Mouse (Mus musculus) kidney, adult 11 months (tissue): ENCODE results near the gene Ttc7b.

ENCODE experiments used
- DNase-seq: peaks from one replicate; pipeline ENCODE4 v3.0.0; 2022

The Ttc7b gene

GRCm38 (mm10) chr12:100520077-100520793 lies 391 bp downstream of the Ttc7b start:
- peak; percentile 55 for DNase-seq

DNA sequence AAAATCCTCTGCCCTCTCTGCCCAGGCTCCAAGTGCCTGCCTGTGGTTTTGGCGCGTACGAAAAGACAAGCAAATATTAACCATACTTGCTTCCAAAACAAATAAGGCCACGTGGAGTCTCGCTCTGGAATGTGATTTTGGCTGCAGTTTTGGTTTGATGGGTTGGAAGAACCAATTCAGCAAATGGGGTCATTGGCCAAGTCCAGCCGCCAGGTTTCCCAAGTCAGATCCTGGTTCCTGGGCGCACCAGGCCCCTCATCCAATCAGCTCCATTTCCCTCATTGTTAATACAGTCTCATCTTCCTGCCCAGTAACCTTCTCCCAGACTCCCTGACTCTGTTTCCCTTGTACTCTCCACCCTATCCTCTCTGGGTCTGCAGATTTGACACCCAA lies 946 bp downstream of the Ttc7b start:
- DNase-seq = peak; percentile 88

DNA sequence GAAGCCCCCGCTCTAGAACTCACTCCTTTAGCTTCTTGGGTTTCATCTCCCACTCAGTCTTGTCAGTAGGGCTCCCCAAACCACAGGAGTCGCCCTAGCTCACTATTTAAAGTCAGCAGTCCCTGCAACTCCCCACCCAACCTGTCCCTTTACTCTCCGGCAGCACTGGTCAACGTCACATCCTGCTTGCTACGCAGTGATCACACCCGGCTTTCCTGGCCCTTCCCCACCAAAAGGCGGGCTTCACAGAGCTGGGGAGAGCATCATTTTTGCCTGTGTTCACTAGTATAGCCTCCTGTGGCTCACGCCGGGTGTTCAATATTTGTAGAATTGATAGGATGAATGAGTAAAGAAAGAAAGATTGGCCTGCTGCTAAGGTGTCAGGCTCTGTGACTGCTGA lies 3.3 kb downstream of the Ttc7b start:
- no peak for DNase-seq

DNA sequence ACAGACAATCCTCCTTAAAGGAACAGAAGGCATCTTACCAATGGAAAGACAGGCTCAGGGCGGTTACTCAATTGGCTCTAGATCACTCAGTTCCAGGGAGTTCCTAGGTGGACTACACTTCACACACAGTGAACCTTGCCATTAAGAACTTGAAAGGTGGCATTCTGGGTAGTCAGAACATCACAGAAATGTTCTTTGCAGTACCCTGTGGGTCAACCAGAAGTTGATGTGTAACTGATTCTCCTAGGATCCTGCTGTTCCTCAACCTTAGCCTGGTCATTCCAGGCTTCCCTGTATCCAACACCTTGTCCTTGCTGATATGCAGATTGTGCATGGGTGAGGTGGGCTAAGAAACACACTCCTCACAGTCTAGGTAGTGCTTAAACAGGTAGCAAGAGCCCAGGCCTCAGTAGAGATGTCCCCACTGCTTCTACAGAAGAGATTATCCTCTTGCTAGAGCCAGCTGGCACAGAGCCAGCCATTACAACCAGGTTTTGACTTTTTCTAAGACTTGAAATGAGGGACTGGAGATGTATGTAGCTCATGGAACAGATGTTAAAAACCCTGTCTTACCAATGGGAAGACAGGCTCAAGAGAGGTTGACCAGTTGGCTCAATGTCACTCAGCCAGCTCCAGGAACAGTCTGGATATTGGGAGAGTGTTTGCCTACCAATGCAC lies 4.3 kb downstream of the Ttc7b start:
- peak; percentile 68 for DNase-seq

GRCm38 (mm10) chr12:100515493-100515892 lies 5.1 kb downstream of the Ttc7b start:
- DNase-seq = no peak

- no peak for DNase-seq
Measured at GRCm38 (mm10) chr12:100514611-100515010, 6.0 kb downstream of the Ttc7b start.

- no peak for DNase-seq
Measured at GRCm38 (mm10) chr12:100513131-100513530, 7.5 kb downstream of the Ttc7b start.

- no peak for DNase-seq
Measured at GRCm38 (mm10) chr12:100512641-100513040, 8.0 kb downstream of the Ttc7b start.

DNA sequence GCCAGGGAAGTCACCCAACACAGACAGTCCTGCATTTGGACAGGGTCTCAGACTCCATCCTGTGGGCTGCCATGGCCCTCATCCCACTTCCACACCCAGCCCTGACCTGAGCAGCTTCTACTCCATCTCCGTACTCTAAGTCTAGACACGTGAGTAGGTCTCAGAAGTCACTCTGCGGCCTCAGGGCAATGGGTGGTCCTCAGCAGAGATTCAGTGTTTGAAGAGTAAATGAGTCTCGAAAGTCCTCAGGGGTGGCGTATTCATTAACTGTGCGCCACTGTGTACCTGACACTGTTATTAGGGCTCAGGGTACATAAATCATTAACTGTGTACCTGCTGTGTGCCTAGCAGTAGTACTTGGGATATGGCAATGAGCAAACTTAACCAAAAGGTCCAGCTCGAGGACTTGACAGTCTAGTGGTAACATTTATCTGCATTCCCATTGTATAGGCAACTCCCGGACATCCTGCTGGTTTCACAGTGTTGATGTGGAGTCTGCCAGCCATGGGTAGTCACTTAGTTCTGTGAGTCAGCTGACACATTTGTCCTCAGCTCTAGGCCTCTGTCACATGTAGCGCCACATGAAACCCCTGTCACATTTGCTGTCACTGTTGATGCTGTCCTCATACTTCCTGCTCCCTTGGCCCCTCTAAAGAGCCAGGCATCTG lies 10.9 kb downstream of the Ttc7b start:
- no peak for DNase-seq

- no peak for DNase-seq
Measured at GRCm38 (mm10) chr12:100508668-100509067, 12.0 kb downstream of the Ttc7b start.

GRCm38 (mm10) chr12:100505484-100505883 lies 15.1 kb downstream of the Ttc7b start:
- DNase-seq = no peak

GRCm38 (mm10) chr12:100504585-100504984 lies 16.0 kb downstream of the Ttc7b start:
- DNase-seq = no peak

- DNase-seq = no peak
Measured at GRCm38 (mm10) chr12:100503659-100504058, 17.0 kb downstream of the Ttc7b start.

DNA sequence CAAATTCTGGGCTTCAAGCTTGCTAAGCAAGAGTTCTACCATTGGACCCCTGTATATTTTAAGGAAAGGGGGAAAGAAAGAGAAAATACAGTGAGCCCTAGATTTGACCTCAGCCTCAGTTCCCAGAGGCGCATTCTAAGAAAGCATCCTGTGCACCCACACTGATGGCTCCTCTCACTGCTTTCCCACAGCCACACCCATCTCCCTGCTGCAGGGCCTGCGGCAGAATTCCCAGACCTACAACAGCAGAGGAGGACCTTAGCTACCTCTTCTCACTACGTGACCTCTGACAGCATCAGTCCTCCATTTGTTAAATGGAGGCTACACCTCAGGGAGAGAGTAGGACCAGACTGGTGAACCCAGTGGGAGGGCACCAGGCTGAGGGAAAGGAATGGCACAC lies 18.1 kb downstream of the Ttc7b start:
- no peak for DNase-seq

DNA sequence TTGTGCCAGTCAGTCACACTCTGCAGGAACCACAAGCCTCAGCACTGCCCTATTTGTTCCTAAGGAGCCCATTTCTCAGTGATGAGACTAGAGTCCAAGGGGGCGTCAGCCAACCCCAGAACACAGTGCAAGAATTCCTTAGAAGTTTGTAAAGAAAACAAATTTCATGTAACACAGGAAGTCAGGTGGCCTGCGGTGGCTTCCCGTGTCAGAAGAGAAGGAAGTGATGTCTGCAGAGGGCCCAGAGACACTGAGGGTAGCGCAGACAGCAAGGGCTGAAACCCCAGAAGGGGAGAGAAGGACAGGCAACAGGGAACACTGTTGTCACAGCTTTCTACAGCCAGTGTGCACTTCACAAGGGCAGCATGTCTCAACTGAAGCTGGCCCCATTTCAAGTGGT lies 19.4 kb downstream of the Ttc7b start:
- no peak for DNase-seq

DNA sequence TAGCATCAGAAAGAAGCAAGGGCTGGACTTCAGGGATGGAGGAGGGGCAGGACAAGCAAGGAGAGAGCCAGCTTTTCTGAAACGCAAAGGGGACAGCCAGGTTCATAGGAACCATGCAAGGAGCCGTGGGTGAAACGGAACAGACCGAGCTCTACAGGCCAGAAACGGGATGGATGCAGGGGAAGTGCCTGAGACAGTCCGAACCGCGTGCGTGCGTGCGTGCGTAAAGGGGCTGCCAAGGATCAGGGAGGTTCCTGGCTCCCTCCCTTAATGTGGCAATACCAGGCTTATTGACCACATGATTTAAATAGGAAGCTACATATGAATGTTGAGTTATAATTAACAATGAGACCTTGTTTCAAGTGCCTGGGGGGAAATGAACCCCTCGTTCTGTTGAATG lies 21.2 kb downstream of the Ttc7b start:
- no peak for DNase-seq

DNA sequence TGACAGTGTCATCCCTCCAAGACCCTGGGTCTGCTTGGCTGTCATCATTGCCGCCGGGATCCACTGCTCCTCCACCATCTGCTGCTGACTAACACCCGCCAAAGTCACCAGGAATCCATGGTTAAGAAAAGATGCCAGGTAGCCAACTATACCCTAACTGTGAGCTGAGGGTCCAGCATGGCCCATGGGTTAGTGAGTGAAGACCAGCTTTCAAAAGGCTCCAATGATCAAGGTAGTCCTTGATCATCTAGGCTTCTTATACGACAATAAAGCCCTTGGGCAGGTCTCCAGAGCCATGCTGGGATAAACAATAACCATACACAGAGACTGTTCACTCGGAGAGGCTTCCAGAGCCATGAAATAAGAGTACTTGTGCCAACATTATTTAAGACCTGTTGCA lies 22.6 kb downstream of the Ttc7b start:
- DNase-seq = no peak

- no peak for DNase-seq
Measured at GRCm38 (mm10) chr12:100495083-100495482, 25.5 kb downstream of the Ttc7b start.

GRCm38 (mm10) chr12:100493211-100493610 lies 27.4 kb downstream of the Ttc7b start:
- DNase-seq = no peak

DNA sequence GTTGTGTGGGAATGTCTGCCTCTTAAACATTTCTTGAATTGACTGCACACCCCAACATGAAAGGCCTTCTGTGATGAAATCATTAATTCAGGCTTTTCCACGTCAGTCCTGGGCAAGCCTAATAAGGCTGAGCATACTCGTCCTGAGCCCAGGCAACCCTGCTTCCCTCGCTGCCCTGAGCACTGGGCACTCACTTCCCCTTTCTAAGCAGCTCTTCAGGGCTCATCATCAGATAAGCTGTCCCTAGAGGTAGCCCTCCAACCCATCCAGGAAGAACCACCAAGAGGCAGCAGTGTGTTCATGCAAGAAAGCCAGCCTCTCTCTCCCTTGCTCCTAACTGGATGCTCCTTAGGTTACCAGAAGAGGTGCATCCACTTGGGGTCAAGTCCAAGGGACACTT lies 27.9 kb downstream of the Ttc7b start:
- no peak for DNase-seq

GRCm38 (mm10) chr12:100491967-100492611 lies 28.5 kb downstream of the Ttc7b start:
- no peak for DNase-seq

GRCm38 (mm10) chr12:100489799-100490198 lies 30.8 kb downstream of the Ttc7b start:
- DNase-seq = no peak

DNA sequence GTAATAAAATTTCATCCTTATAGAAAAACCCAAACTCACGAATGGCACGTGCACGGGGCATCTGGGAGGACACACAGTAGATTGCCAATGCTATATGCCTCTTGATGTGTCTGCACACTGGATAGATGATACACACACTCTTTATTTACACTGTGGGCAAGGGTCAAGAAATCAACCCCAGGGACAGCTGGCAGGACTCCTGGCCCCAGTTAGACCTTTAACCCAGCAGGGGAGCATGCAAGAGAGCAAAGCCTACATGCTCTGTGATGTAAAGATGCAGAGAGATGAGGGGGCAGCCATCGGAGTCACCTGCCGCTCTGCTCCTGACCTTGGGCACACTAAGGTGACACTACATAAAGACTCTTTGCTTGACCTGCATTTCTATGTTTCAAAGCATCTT lies 32.3 kb downstream of the Ttc7b start:
- DNase-seq = peak; percentile 26

GRCm38 (mm10) chr12:100486232-100486631 lies 34.4 kb downstream of the Ttc7b start:
- no peak for DNase-seq
